Mouse (Mus musculus) heart, embryonic 16.5 days (tissue): ENCODE measurements around the gene Gtf3c1. TPM values are rescaled to one million over a fixed set of nuclear protein-coding genes. Genes with fewer than 3 reads are reported as not detected.

ENCODE experiments used
- ATAC-seq: fragments of 200-750 bp; cut with Nextera tagmentation; replicated peaks from 2 replicates; pipeline ENCODE4 v1.8.0; 2017; ENCODE audit warnings: moderate number of reproducible peaks; ENCODE audit not compliant: insufficient read depth, low FRiP score; ENCODE audit errors: extremely low read depth
- H3K27ac ChIP-seq: fragments of 300-500 bp; sonication (generic); 2 replicates; pipeline ENCODE4 v1.5.1; 2014; ENCODE audit warnings: mild to moderate bottlenecking, low read length, control low read depth, moderate library complexity
- H3K27me3 ChIP-seq: fragments of 300-500 bp; sonication (generic); 2 replicates; pipeline ENCODE4 v1.6.1; 2014; ENCODE audit warnings: low read length, mixed read lengths; ENCODE audit not compliant: control insufficient read depth, insufficient read depth
- H3K36me3 ChIP-seq: fragments of 300-500 bp; sonication (generic); 2 replicates; pipeline ENCODE4 v1.6.1; 2014; ENCODE audit not compliant: control insufficient read depth, insufficient read depth
- H3K4me1 ChIP-seq: fragments of 300-500 bp; sonication (generic); 2 replicates; pipeline ENCODE4 v1.6.1; 2014; ENCODE audit warnings: low read length, mixed read lengths; ENCODE audit not compliant: control insufficient read depth, insufficient read depth
- H3K4me2 ChIP-seq: fragments of 300-500 bp; sonication (generic); 2 replicates; pipeline ENCODE4 v1.6.1; 2014; ENCODE audit warnings: low read depth, mild to moderate bottlenecking, control low read depth, low read length
- H3K4me3 ChIP-seq: fragments of 300-500 bp; sonication (generic); 2 replicates; pipeline ENCODE4 v1.5.1; 2014; ENCODE audit warnings: mild to moderate bottlenecking, control low read depth, low read length
- H3K9ac ChIP-seq: fragments of 300-500 bp; sonication (generic); 2 replicates; pipeline ENCODE4 v1.6.1; 2014; ENCODE audit warnings: low read length, control low read depth
- H3K9me3 ChIP-seq: fragments of 300-500 bp; sonication (generic); replicated peaks from 2 replicates; pipeline ENCODE4 v1.6.1; 2016; ENCODE audit warnings: low read length; ENCODE audit not compliant: control insufficient read depth
- whole genome bisulfite sequencing: fragments of 180-500 bp; shearing (Covaris S2); extraction: QIAGEN DNeasy Blood & Tissue Kit; methylation state at CpG from one replicate; pipeline ENCODE4 v1.1.7; 2014; 5-methylcytosine and 5-hydroxymethylcytosine counted together
- polyA plus RNA-seq: library from polyadenylated mRNA; unstranded; fragments of >200 nt; fragmentation: Nextera tagmentation; extraction: Ambion mirVana; gene quantifications from 2 replicates; pipeline ENCODE4 v1.2.1, GENCODE M21; 2015

Gtf3c1 gene
- polyA plus RNA-seq, 1 experiment from 2014 or later = 25.8 TPM

DNA sequence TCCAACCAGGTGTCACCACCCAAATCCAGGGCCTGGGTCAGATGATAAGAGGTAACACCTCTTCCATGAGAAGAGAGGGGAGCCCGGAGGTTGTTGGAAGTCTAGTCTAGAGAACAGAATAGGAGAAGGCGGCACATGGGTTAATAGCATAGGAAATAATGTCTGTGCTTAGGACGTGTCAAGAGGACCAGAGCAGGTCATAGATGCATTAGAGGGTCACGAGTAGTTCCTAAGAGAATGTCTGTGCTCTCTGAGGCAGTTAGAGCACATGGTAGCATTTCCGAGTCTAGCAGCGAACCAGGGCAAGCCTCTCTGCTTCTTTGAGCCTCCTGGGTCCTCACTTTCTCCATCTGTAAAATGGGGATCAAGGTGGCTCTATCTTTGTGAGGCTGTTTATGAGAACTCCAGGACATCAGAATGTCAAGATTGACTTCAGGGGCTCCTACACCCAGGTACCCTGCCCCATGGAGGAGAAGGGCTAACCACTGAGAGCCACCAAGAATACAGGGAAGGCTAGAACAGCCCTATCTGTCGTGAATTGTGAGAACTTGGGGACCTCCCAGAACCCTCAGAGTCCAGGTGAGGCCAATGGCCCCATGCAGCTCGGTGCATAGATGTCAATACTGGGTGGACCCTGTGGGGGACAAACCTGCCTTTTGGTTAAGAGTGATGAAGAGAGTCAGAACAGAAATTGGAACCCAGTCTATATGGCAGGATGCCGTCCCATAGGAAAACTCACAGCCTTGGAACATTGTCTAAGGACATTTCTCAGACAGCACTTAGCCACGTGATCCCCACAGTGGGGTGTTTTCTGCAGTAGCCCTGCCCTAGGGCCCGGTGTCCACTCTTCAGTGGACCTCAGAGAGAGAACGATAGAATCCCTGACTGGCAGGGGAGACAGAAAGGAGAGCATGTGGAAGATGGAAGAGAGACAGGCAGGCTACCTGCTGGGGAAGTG is 102.9 kb downstream of the Gtf3c1 start:
- H3K4me2 ChIP-seq = no peak overlapping the region
- no peak for ATAC-seq
- no peak overlapping the region for H3K27ac ChIP-seq
- no peaks in the 10 kb centered on the region for H3K27me3 ChIP-seq
- no peak overlapping the region for H3K9ac ChIP-seq
- WGBS = 76% methylated on average over 12 of the region's 12 CpGs
- H3K4me1 ChIP-seq = no peaks in the 10 kb centered on the region
- no peak overlapping the region for H3K4me3 ChIP-seq
- no peaks in the 10 kb centered on the region for H3K36me3 ChIP-seq
- 0 out of 2 replicates have a peak, but pooled peaks cover 3% of the 10 kb centered on the region for H3K9me3 ChIP-seq

DNA sequence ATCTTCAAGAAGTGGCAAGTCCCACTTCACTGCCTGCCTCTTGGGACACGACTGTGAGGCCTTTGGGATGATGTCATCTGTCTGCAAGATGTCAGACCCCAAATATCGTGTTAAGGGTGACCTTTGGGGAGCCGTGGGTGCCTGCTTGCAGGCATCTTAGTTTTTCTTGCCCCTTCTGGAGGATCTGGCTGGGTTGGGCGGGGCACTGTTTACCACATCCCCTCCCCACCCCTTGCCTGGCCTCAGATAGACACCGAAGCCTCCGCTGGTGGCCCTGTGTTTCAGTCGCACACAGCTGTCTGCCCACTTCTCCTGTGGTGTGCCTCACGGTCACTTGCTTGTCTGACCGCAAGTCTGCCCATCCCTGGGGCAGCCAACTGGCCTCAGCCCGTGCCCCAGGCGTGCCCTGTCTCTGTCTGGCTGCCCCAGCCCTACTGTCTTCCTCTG is 104.4 kb downstream of the Gtf3c1 start, which contains the start of gene Il21r:
Il21r (plus strand) TSS at position 245 of the 447 bp plus-strand sequence.
- H3K9me3 ChIP-seq = no peaks in the 10 kb centered on the region
- no peaks in the 10 kb centered on the region for H3K27me3 ChIP-seq
- H3K27ac ChIP-seq = no peak within 1 kb of the TSS
- no peak within 1 kb of the TSS for H3K9ac ChIP-seq
- no peak for ATAC-seq
- no peak within 1 kb of the TSS for H3K4me3 ChIP-seq
- no peaks in the 10 kb centered on the region for H3K4me1 ChIP-seq
- 48% methylated on average over 11 of the region's 11 CpGs for WGBS
- H3K36me3 ChIP-seq = no peaks in the 10 kb centered on the region
- no peak within 1 kb of the TSS for H3K4me2 ChIP-seq

DNA sequence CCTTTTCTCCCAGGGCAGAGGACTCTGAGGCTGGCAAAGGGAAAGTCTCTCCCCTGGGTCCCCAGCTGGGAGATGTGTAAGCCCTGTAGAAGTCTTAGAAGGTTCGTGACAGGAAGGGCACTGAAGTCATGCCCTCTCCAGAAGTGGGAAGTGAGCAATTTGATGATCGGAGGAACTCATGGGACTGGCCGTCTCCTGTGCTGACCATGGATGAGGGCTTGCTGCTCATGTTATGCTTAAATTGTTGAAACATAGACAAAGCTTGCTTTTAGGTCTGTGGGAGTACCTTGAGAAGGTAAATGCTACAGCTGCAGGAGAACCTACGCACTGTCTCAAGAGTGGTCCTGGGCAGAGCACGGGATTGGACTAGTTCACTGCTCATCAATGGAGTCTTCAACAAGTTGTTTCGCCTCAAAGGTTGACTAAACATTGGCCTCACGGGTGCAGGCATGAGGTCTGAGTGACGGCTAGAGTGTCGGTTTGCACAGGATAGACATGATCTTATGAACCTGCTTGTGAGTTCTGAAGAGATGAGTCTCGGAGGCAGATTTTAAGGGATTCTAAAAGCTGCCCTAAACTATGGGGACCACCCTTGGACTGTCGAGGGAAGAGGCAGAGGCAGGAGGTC is 105.6 kb downstream of the Gtf3c1 start:
- H3K9ac ChIP-seq = no peak overlapping the region
- WGBS = 78% methylated on average over 11 of the region's 11 CpGs
- H3K4me3 ChIP-seq = no peak overlapping the region
- no peak for ATAC-seq
- no peaks in the 10 kb centered on the region; the same call in 1 of the 2 replicates for H3K4me1 ChIP-seq
- H3K27me3 ChIP-seq = no peaks in the 10 kb centered on the region
- H3K27ac ChIP-seq = no peak overlapping the region
- H3K4me2 ChIP-seq = no peak overlapping the region
- no peaks in the 10 kb centered on the region for H3K9me3 ChIP-seq
- no peaks in the 10 kb centered on the region for H3K36me3 ChIP-seq

DNA sequence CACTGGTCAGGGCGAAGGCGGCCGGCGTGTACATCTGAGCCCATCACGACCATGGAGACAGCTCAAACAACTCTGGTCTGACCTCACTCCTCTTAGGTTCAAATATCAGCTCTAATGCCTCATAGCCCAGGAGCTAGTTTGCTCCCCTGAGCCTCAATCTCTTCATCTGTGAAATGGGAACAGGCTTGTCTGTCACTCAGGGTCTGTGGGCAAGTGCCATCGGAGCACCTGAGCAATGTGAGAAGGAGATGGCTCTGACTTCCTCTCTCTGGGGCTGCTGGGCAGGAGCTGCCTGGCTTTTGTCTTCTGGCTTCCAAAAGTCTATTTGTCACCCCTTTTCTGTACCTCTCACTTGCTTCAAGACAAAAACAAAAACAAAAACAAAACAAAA is 106.3 kb downstream of the Gtf3c1 start:
- WGBS = 82% methylated on average over 6 of the region's 6 CpGs
- Histone ChIP-seq H3K36me3 (no peaks in the 10 kb centered on the region), H3K4me3 (no peak overlapping the region), H3K9me3 (no peaks in the 10 kb centered on the region), H3K4me2 (no peak overlapping the region), H3K27ac (no peak overlapping the region), H3K9ac (no peak overlapping the region), H3K4me1 (no peaks in the 10 kb centered on the region; the same call in 1 of the 2 replicates), H3K27me3 (no peaks in the 10 kb centered on the region)
- ATAC-seq = no peak

DNA sequence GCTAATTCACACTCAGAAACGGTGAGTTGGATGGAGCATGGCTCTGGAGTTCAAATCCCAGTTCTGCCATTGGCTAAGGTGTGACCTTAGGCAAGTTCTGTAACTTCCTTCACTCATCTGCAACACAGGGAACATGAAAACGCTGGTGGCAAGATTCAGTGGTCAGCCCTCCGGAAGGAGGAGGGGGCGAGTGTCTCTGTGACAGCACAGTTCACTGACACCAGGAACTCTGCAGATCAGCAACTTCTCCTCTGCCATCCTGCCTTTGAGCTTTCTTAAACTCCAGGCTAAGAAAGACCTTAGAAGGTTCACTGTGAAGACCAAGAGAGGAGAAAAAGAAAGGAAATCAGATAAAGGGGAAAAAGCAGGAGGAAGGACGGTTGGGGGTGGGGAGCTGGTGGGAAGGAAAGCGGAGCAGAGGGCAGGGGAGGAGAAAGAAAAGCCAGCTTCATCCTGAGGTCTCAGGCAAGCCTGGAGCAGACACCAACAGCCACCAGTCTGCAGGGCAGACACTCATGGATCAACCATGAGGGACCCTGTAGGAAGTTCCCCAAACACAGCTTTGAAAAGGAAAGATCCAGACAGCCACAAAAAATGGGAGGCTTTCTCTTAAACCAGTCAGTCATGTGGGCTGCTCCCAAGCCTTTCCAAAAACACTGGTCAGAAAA is 106.8 kb downstream of the Gtf3c1 start:
- no peak for ATAC-seq
- Histone ChIP-seq H3K4me1 (no peaks in the 10 kb centered on the region; the same call in 1 of the 2 replicates), H3K36me3 (no peaks in the 10 kb centered on the region), H3K9ac (no peak overlapping the region), H3K27me3 (no peaks in the 10 kb centered on the region), H3K9me3 (no peaks in the 10 kb centered on the region), H3K27ac (no peak overlapping the region), H3K4me2 (no peak overlapping the region), H3K4me3 (no peak overlapping the region)
- 32% methylated on average over 6 of the region's 6 CpGs for WGBS

DNA sequence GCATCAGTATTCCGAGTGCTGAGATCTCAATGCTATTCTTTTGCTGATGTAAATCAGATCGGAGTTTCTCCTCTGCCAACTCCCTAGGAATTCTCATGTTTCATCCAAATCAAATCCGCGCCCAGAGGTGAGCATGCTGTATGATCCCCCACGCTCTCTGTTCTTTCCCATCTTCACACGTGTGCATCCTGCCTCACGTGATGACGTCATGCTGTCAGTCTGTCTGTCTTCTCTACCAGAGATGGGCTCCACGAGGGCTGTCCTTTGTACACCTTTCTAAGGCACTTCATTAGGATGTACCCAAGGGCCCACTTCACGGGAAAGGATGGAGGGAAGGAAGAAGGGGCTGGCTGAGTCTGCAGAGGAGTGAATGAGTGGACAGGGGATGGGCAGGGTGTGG is 107.4 kb downstream of the Gtf3c1 start:
- Histone ChIP-seq H3K4me2 (no peak overlapping the region), H3K27ac (no peak overlapping the region), H3K9me3 (no peaks in the 10 kb centered on the region), H3K9ac (no peak overlapping the region), H3K4me3 (no peak overlapping the region), H3K4me1 (no peaks in the 10 kb centered on the region; the same call in 1 of the 2 replicates), H3K27me3 (no peaks in the 10 kb centered on the region), H3K36me3 (no peaks in the 10 kb centered on the region)
- 65% methylated on average over 10 of the region's 10 CpGs for WGBS
- ATAC-seq = no peak

DNA sequence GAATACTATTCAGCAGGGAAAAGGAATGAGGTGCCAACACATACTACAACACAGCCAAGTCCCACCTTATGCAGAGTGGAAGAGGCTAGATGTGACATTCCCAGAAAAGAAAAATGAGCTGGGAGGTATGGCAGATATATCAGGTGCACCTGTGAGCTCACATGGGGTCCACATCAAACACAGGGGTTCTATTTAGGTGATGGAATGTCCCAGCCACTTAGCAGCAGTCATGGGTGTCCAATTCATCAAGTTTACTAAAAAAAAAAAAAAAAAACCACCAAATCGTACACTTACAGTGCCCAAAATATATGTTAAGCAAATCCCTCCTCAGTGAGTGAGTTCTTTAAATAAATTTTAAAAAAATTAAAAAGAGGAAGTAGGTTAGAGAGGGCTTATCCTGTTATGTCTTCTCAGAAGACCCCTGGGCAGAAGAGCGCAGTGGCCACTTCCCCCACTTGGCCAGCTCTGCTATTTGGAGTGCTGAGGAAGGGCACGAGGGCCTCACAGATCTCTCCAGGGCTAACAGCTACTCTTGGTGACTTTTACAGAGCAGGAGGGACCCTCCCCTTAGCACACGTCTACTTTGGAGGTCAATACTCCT is 108.1 kb downstream of the Gtf3c1 start:
- ATAC-seq = no peak
- H3K4me2 ChIP-seq = no peak overlapping the region
- no peak overlapping the region for H3K9ac ChIP-seq
- H3K27me3 ChIP-seq = no peaks in the 10 kb centered on the region
- no peak overlapping the region for H3K27ac ChIP-seq
- 40% methylated on average over 4 of the region's 4 CpGs for WGBS
- no peaks in the 10 kb centered on the region for H3K36me3 ChIP-seq
- H3K4me1 ChIP-seq = no peaks in the 10 kb centered on the region; the same call in 1 of the 2 replicates
- no peak overlapping the region for H3K4me3 ChIP-seq
- H3K9me3 ChIP-seq = no peaks in the 10 kb centered on the region

DNA sequence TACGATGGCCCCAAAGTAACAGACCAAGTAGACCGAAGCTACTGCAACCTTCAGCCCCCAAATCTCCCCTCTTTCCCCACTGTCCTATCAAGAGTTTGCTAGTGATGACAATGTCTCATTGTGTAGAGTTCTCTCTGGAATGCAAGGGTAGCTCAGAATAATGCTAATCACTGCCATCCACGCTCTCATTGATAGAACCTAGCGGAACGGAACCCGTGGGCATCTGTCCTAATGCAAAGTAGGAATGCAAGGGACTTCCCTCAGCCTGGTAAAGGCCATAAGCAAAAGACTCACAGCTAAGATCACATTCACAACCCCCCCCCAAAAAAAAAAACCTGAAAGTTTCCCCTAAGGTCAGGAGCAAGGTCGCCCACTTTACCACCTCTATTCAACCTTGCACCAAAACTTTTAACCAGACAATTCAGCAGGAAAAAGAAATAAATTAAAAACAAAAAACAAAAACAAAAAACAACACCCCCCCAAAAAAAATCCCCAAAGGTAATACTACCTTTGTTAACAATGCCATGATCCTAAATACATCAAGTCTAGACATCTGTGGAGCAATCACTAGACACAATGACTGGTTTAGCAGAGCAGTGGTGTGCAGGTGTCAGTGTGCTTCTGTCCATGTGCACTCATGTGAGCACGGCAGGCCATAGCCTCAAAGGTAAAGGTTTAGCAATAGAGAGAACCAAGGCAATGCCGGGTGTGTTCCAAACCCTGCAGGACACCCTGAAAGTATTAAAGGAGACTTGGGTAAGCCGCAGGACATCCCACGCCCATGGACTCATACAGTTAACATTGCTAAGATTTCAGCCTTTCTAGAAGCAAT is 109.8 kb downstream of the Gtf3c1 start:
- no peak overlapping the region for H3K9ac ChIP-seq

More for the DNA sequence above, 109.8 kb downstream of the Gtf3c1 start:
- Histone ChIP-seq H3K4me2 (no peak overlapping the region), H3K27ac (no peak overlapping the region), H3K27me3 (no peaks in the 10 kb centered on the region), H3K36me3 (no peaks in the 10 kb centered on the region), H3K4me3 (no peak overlapping the region), H3K9me3 (no peaks in the 10 kb centered on the region), H3K4me1 (no peaks in the 10 kb centered on the region; the same call in 1 of the 2 replicates)
- 82% methylated on average over 11 of the region's 11 CpGs for WGBS
- ATAC-seq = no peak
